ENCODE assay signal across 12 mouse cellular contexts in genomic region chr10:21443646-21444324, GRCm38 (mm10).
DNase-seq lines count a peak whose midpoint lies in the region; ATAC-seq and TF ChIP-seq lines count a peak whose summit lies in the region.
"Had no signal": no experiment of that assay in that cellular context is flagged by ENCODE, and none has a peak within 500 bp of the region (broad histone marks: within the 10 kb centered on the region; RNA-seq: fewer than 3 reads in every experiment).

No protein-coding gene starts in this region.

- no peak overlapping the region for H3K4me2 ChIP-seq in hindbrain, embryonic 12.5 days (replicated peaks)
- no peak overlapping the region for H3K4me2 ChIP-seq in midbrain, embryonic 12.5 days (replicated peaks)
- no peak overlapping the region for H3K4me2 ChIP-seq in midbrain, embryonic 11.5 days
- no peak overlapping the region for H3K4me2 ChIP-seq in limb, embryonic 14.5 days (replicated peaks; ENCODE audit: low read depth, low read length, severe bottlenecking)
- H3K4me2 ChIP-seq in stomach, embryonic 16.5 days (ENCODE audit: low read depth, low read length): no peak overlapping the region
- H3K4me2 ChIP-seq: intestine, embryonic 15.5 days; limb, embryonic 15.5 days; neural tube, embryonic 13.5 days had no signal

- ATAC-seq in hindbrain, embryonic 12.5 days (ENCODE audit: low FRiP score): no peak
- 0 out of 2 replicates have a peak, but pooled peaks have one; percentile 23 for ATAC-seq in midbrain, embryonic 12.5 days (ENCODE audit: low FRiP score, low read depth)
- no peak for ATAC-seq in midbrain, embryonic 11.5 days (ENCODE audit: low FRiP score)
- peak; percentile 62; the same call in 1 of the 2 replicates for ATAC-seq in limb, embryonic 14.5 days (ENCODE audit: low FRiP score, low read depth)
- peak; percentile 63; the same call in 1 of the 2 replicates for ATAC-seq in stomach, embryonic 16.5 days (ENCODE audit: insufficient read depth, low FRiP score)
- ATAC-seq: CD4-positive, CD25-positive, alpha-beta regulatory T cell, adult 4 months; intestine, embryonic 15.5 days had no signal

- peaks cover 27% of the 10 kb centered on the region for H3K4me1 ChIP-seq in hindbrain, embryonic 10.5 days (replicated peaks)
- H3K4me1 ChIP-seq in hindbrain, embryonic 12.5 days: 0 out of 2 replicates have a peak, but pooled peaks cover 5% of the 10 kb centered on the region
- peaks cover 9% of the 10 kb centered on the region; the same call in 1 of the 2 replicates for H3K4me1 ChIP-seq in midbrain, embryonic 12.5 days
- H3K4me1 ChIP-seq in midbrain, embryonic 11.5 days (ENCODE audit: control insufficient read depth, insufficient read depth, low read length): no peaks in the 10 kb centered on the region
- peaks cover 29% of the 10 kb centered on the region for H3K4me1 ChIP-seq in limb, embryonic 14.5 days (ENCODE audit: control insufficient read depth, insufficient read depth, low read length)
- 0 out of 2 replicates have a peak, but pooled peaks cover 10% of the 10 kb centered on the region for H3K4me1 ChIP-seq in stomach, embryonic 16.5 days (ENCODE audit: control insufficient read depth, insufficient read depth, low read length)

- no peak for TF ChIP-seq POLR2A in limb, embryonic 14.5 days (IDR thresholded peaks at IDR 0.05; ENCODE audit: borderline replicate concordance, extremely low read depth, insufficient read depth, insufficient read length)

- H3K36me3 ChIP-seq in hindbrain, embryonic 10.5 days: no peaks in the 10 kb centered on the region
- H3K36me3 ChIP-seq in hindbrain, embryonic 12.5 days: no peaks in the 10 kb centered on the region
- no peaks in the 10 kb centered on the region for H3K36me3 ChIP-seq in midbrain, embryonic 12.5 days
- H3K36me3 ChIP-seq in midbrain, embryonic 11.5 days (ENCODE audit: control insufficient read depth, insufficient read depth, low read length): no peaks in the 10 kb centered on the region
- H3K36me3 ChIP-seq in limb, embryonic 14.5 days (ENCODE audit: control insufficient read depth, insufficient read depth, low read length): no peaks in the 10 kb centered on the region
- H3K36me3 ChIP-seq in stomach, embryonic 16.5 days (ENCODE audit: control insufficient read depth, insufficient read depth, low read length): no peaks in the 10 kb centered on the region
- H3K36me3 ChIP-seq: intestine, embryonic 15.5 days; limb, embryonic 15.5 days; neural tube, embryonic 13.5 days had no signal

- WGBS in hindbrain, embryonic 10.5 days: 65% methylated on average over 8 of the region's 8 CpGs
- WGBS in hindbrain, embryonic 12.5 days: 55% methylated on average over 8 of the region's 8 CpGs
- WGBS in midbrain, embryonic 12.5 days: 49% methylated on average over 8 of the region's 8 CpGs
- 62% methylated on average over 8 of the region's 8 CpGs for WGBS in midbrain, embryonic 11.5 days
- WGBS in limb, embryonic 14.5 days: 33% methylated on average over 8 of the region's 8 CpGs
- WGBS in stomach, embryonic 16.5 days: 34% methylated on average over 8 of the region's 8 CpGs

- H3K4me3 ChIP-seq in hindbrain, embryonic 10.5 days: no peak overlapping the region
- no peak overlapping the region for H3K4me3 ChIP-seq in hindbrain, embryonic 12.5 days
- H3K4me3 ChIP-seq in midbrain, embryonic 12.5 days: no peak overlapping the region
- H3K4me3 ChIP-seq in midbrain, embryonic 11.5 days (ENCODE audit: low read depth, low read length): no peak overlapping the region
- no peak overlapping the region for H3K4me3 ChIP-seq in limb, embryonic 14.5 days (replicated peaks; ENCODE audit: low read length)
- no peak overlapping the region for H3K4me3 ChIP-seq in stomach, embryonic 16.5 days (replicated peaks; ENCODE audit: low read length)
- H3K4me3 ChIP-seq: intestine, embryonic 15.5 days; limb, embryonic 15.5 days; neural tube, embryonic 13.5 days had no signal

- no peaks in the 10 kb centered on the region for H3K27me3 ChIP-seq in hindbrain, embryonic 10.5 days (ENCODE audit: insufficient read depth, poor library complexity, severe bottlenecking)
- H3K27me3 ChIP-seq in hindbrain, embryonic 12.5 days: no peaks in the 10 kb centered on the region
- H3K27me3 ChIP-seq in midbrain, embryonic 12.5 days: no peaks in the 10 kb centered on the region
- H3K27me3 ChIP-seq in midbrain, embryonic 11.5 days (ENCODE audit: control insufficient read depth, insufficient read depth, low read length): no peaks in the 10 kb centered on the region
- H3K27me3 ChIP-seq in limb, embryonic 14.5 days (ENCODE audit: control insufficient read depth, insufficient read depth, low read length): no peaks in the 10 kb centered on the region
- no peaks in the 10 kb centered on the region for H3K27me3 ChIP-seq in stomach, embryonic 16.5 days (ENCODE audit: control insufficient read depth, insufficient read depth, low read length)
- H3K27me3 ChIP-seq: intestine, embryonic 15.5 days; limb, embryonic 15.5 days; neural tube, embryonic 13.5 days had no signal

- H3K27ac ChIP-seq in hindbrain, embryonic 10.5 days: 0 out of 2 replicates have a peak overlapping the region, but pooled peaks have one; percentile 35
- no peak overlapping the region for H3K27ac ChIP-seq in hindbrain, embryonic 12.5 days
- H3K27ac ChIP-seq in midbrain, embryonic 12.5 days (replicated peaks): 0 out of 2 replicates have a peak overlapping the region, but pooled peaks have one; percentile 1
- H3K27ac ChIP-seq in midbrain, embryonic 11.5 days (ENCODE audit: low read depth, low read length): no peak overlapping the region
- H3K27ac ChIP-seq in limb, embryonic 14.5 days (replicated peaks; ENCODE audit: low read depth, low read length): no peak overlapping the region
- H3K27ac ChIP-seq in stomach, embryonic 16.5 days (ENCODE audit: low read length): peak overlapping the region; percentile 35; the same call in 1 of the 2 replicates
- H3K27ac ChIP-seq: intestine, embryonic 15.5 days; limb, embryonic 15.5 days; neural tube, embryonic 13.5 days had no signal

- DNase-seq in hindbrain, embryonic 10.5 days (ENCODE audit: low spot score): no peak
- DNase-seq in midbrain, embryonic 11.5 days (ENCODE audit: low spot score, missing footprints): no peak
- no peak for DNase-seq in limb, embryonic 14.5 days (ENCODE audit: low spot score)
- DNase-seq in thymus, adult 18-20 months: no peak
- no peak for DNase-seq in gastrocnemius, postnatal 4 days (ENCODE audit: low spot score in 2 of 2)

- H3K9ac ChIP-seq in hindbrain, embryonic 12.5 days: no peak overlapping the region
- H3K9ac ChIP-seq in midbrain, embryonic 12.5 days (replicated peaks): no peak overlapping the region
- no peak overlapping the region for H3K9ac ChIP-seq in midbrain, embryonic 11.5 days (ENCODE audit: low read length)
- no peak overlapping the region for H3K9ac ChIP-seq in limb, embryonic 14.5 days (ENCODE audit: low read depth, low read length, severe bottlenecking)
- H3K9ac ChIP-seq in stomach, embryonic 16.5 days (ENCODE audit: low read length): no peak overlapping the region
- H3K9ac ChIP-seq: intestine, embryonic 15.5 days; limb, embryonic 15.5 days; neural tube, embryonic 13.5 days had no signal

- H3K9me3 ChIP-seq in hindbrain, embryonic 10.5 days: no peaks in the 10 kb centered on the region
- H3K9me3 ChIP-seq in hindbrain, embryonic 12.5 days (replicated peaks): no peaks in the 10 kb centered on the region
- H3K9me3 ChIP-seq in midbrain, embryonic 12.5 days: no peaks in the 10 kb centered on the region
- H3K9me3 ChIP-seq in midbrain, embryonic 11.5 days (ENCODE audit: control insufficient read depth, low read length): no peaks in the 10 kb centered on the region
- no peaks in the 10 kb centered on the region for H3K9me3 ChIP-seq in limb, embryonic 14.5 days (ENCODE audit: control insufficient read depth, low read length)
- H3K9me3 ChIP-seq in stomach, embryonic 16.5 days (replicated peaks; ENCODE audit: control insufficient read depth, low read length): no peaks in the 10 kb centered on the region
- H3K9me3 ChIP-seq: intestine, embryonic 15.5 days; limb, embryonic 15.5 days; neural tube, embryonic 13.5 days had no signal

Comparison
In these comparisons a context has a peak if more than half of its experiments do, and no peak if none do; other contexts are left out.
1. H3K27ac ChIP-seq: peak in hindbrain, embryonic 10.5 days (single experiment), midbrain, embryonic 12.5 days (single experiment) and stomach, embryonic 16.5 days (single experiment); none in hindbrain, embryonic 12.5 days (single experiment), midbrain, embryonic 11.5 days (single experiment) and limb, embryonic 14.5 days (single experiment).
2. ATAC-seq: peak in midbrain, embryonic 12.5 days (single experiment), limb, embryonic 14.5 days (single experiment) and stomach, embryonic 16.5 days (single experiment); none in hindbrain, embryonic 12.5 days (single experiment) and midbrain, embryonic 11.5 days (single experiment).